Mouse (Mus musculus) kidney, embryonic 16.5 days (tissue): Measurements from ENCODE around the gene Dpm3. TPM values are rescaled to one million over a fixed set of nuclear protein-coding genes. Genes with fewer than 3 reads are reported as not detected.

ENCODE experiments used
- ATAC-seq: fragments of 200-750 bp; cut with Nextera tagmentation; 2 replicates; pipeline ENCODE4 v1.8.0; 2017; ENCODE audit warnings: moderate TSS enrichment; ENCODE audit not compliant: low FRiP score, low TSS enrichment
- H3K27ac ChIP-seq: fragments of 300-500 bp; sonication (generic); 2 replicates; pipeline ENCODE4 v1.5.1; 2014; ENCODE audit warnings: low read length
- H3K27me3 ChIP-seq: fragments of 300-500 bp; sonication (generic); 2 replicates; pipeline ENCODE4 v1.6.1; 2014; ENCODE audit warnings: low read length, control low read depth, mixed read lengths; ENCODE audit not compliant: insufficient read depth
- H3K36me3 ChIP-seq: fragments of 300-500 bp; sonication (generic); 2 replicates; pipeline ENCODE4 v1.6.1; 2014; ENCODE audit warnings: low read length, control low read depth, mixed read lengths; ENCODE audit not compliant: insufficient read depth
- H3K4me1 ChIP-seq: fragments of 300-500 bp; sonication (generic); 2 replicates; pipeline ENCODE4 v1.6.1; 2014; ENCODE audit warnings: low read length, control low read depth, mixed read lengths; ENCODE audit not compliant: insufficient read depth
- H3K4me2 ChIP-seq: fragments of 300-500 bp; sonication (generic); replicated peaks from 2 replicates; pipeline ENCODE4 v1.6.1; 2014; ENCODE audit warnings: low read depth, low read length
- H3K4me3 ChIP-seq: fragments of 300-500 bp; sonication (generic); 2 replicates; pipeline ENCODE4 v1.5.1; 2014; ENCODE audit warnings: mild to moderate bottlenecking, low read length
- H3K9ac ChIP-seq: fragments of 300-500 bp; sonication (generic); replicated peaks from 2 replicates; pipeline ENCODE4 v1.6.1; 2014; ENCODE audit warnings: low read length
- H3K9me3 ChIP-seq: fragments of 300-500 bp; sonication (generic); 2 replicates; pipeline ENCODE4 v1.6.1; 2016; ENCODE audit warnings: low read length, control low read depth
- WGBS: fragments of 180-500 bp; shearing (Covaris S2); extraction: QIAGEN DNeasy Blood & Tissue Kit; methylation state at CpG from one replicate; pipeline ENCODE4 v1.1.7; 2014; 5-methylcytosine and 5-hydroxymethylcytosine counted together
- polyA plus RNA-seq: library from polyadenylated mRNA; unstranded; fragments of >200 nt; fragmentation: Nextera tagmentation; extraction: Ambion mirVana; gene quantifications from 2 replicates; pipeline ENCODE4 v1.2.1, GENCODE M21; 2015

Dpm3 gene
- polyA plus RNA-seq, 1 experiment from 2014 or later = 146 TPM

DNA sequence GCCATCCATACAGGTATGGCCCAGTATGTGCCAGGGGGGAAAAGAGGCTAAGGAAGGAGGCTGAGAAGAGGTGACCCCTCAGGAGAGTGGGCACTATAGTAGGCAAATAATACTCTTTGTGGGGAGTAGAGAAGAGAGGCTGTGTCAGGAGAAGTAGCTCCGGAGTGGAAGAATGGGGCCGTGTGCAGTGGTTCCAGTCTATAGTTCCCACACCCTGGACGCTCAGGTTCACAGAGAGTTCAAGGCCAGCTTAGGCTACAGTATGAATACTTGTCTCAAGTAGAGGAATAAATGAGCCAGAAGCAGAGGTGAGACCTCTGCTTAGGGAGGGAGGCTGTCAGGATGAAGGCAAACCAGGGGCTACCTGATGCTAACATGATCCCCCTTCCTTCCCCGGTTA lies 29.9 kb upstream of the Dpm3 start:
- no peaks in the 10 kb centered on the region for H3K36me3 ChIP-seq
- peaks cover 3% of the 10 kb centered on the region; the same call in 1 of the 2 replicates for H3K27me3 ChIP-seq
- no peaks in the 10 kb centered on the region for H3K9me3 ChIP-seq
- H3K4me3 ChIP-seq = peak overlapping the region; percentile 53
- 42% methylated on average over 4 of the region's 4 CpGs for WGBS
- peak overlapping the region; percentile 81 for H3K4me2 ChIP-seq
- H3K27ac ChIP-seq = peak overlapping the region; percentile 84
- H3K4me1 ChIP-seq = peaks cover 54% of the 10 kb centered on the region
- no peak for ATAC-seq
- H3K9ac ChIP-seq = peak overlapping the region; percentile 55; the same call in 1 of the 2 replicates

DNA sequence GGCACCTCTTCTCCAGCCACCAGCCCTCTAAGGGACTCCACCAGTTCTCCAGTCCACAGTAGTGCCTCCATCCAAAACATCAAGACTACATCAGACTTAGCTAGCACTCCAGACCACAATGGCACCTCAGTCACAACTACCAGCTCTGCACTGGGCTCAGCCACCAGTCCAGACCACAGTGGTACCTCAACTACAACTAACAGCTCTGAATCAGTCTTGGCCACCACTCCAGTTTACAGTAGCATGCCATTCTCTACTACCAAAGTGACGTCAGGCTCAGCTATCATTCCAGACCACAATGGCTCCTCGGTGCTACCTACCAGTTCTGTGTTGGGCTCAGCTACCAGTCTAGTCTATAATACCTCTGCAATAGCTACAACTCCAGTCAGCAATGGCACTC lies 28.6 kb upstream of the Dpm3 start:
- Histone ChIP-seq H3K9me3 (no peaks in the 10 kb centered on the region), H3K27ac (no peak overlapping the region), H3K4me2 (0 out of 2 replicates have a peak overlapping the region, but pooled peaks have one; percentile 9), H3K4me3 (no peak overlapping the region), H3K9ac (no peak overlapping the region), H3K36me3 (no peaks in the 10 kb centered on the region), H3K27me3 (peaks cover 3% of the 10 kb centered on the region; the same call in 1 of the 2 replicates), H3K4me1 (peaks cover 54% of the 10 kb centered on the region)
- WGBS = 93% methylated on average over 2 of the region's 2 CpGs
- no peak for ATAC-seq

DNA sequence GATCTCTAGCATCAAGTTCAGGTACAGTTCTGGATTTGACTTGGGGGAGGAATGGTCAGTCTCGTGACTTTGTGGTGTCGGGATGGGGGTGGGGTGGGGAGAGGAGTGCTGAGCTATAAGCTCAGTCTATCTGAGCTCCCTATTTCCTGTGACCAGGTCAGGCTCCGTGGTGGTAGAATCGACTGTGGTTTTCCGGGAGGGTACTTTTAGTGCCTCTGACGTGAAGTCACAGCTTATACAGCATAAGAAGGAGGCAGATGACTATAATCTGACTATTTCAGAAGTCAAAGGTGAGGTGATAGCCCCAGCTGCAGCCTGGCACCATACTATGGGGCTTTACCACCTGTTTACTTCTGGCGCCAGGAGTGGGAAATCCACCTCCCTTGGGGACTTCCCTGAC lies 27.8 kb upstream of the Dpm3 start:
- no peak overlapping the region for H3K27ac ChIP-seq
- 56% methylated on average over 7 of the region's 7 CpGs for WGBS
- H3K4me3 ChIP-seq = peak overlapping the region; percentile 4; the same call in 1 of the 2 replicates
- peak overlapping the region; percentile 9; the same call in 1 of the 2 replicates for H3K4me2 ChIP-seq
- no peaks in the 10 kb centered on the region; the same call in 1 of the 2 replicates for H3K27me3 ChIP-seq
- ATAC-seq = no peak
- H3K4me1 ChIP-seq = peaks cover 46% of the 10 kb centered on the region
- H3K9me3 ChIP-seq = no peaks in the 10 kb centered on the region
- H3K9ac ChIP-seq = no peak overlapping the region
- no peaks in the 10 kb centered on the region for H3K36me3 ChIP-seq

GRCm38 (mm10) chr3:89231772-89232275 lies 27.3 kb upstream of the Dpm3 start:
- Histone ChIP-seq H3K9ac (no peak overlapping the region), H3K4me1 (peaks cover 41% of the 10 kb centered on the region), H3K4me2 (peak overlapping the region; percentile 27; the same call in 1 of the 2 replicates), H3K27me3 (no peaks in the 10 kb centered on the region; the same call in 1 of the 2 replicates), H3K9me3 (no peaks in the 10 kb centered on the region), H3K4me3 (peak overlapping the region; percentile 4; the same call in 1 of the 2 replicates), H3K36me3 (no peaks in the 10 kb centered on the region), H3K27ac (no peak overlapping the region; the same call in 1 of the 2 replicates)
- ATAC-seq = no peak
- 76% methylated on average over 16 of the region's 16 CpGs for WGBS

GRCm38 (mm10) chr3:89232614-89233013 lies 26.5 kb upstream of the Dpm3 start:
- Histone ChIP-seq H3K4me3 (no peak overlapping the region), H3K9ac (0 out of 2 replicates have a peak overlapping the region, but pooled peaks have one; percentile 31), H3K27ac (peak overlapping the region; percentile 83), H3K4me2 (no peak overlapping the region), H3K9me3 (no peaks in the 10 kb centered on the region), H3K36me3 (0 out of 2 replicates have a peak, but pooled peaks cover 3% of the 10 kb centered on the region), H3K4me1 (peaks cover 34% of the 10 kb centered on the region), H3K27me3 (no peaks in the 10 kb centered on the region; the same call in 1 of the 2 replicates)
- no peak for ATAC-seq
- WGBS = 58% methylated on average over 6 of the region's 6 CpGs

GRCm38 (mm10) chr3:89233562-89234110 lies 25.5 kb upstream of the Dpm3 start:
- Histone ChIP-seq H3K9me3 (no peaks in the 10 kb centered on the region), H3K4me3 (no peak overlapping the region), H3K9ac (no peak overlapping the region), H3K36me3 (0 out of 2 replicates have a peak, but pooled peaks cover 3% of the 10 kb centered on the region), H3K4me2 (no peak overlapping the region), H3K27me3 (no peaks in the 10 kb centered on the region; the same call in 1 of the 2 replicates), H3K27ac (peak overlapping the region; percentile 83), H3K4me1 (peaks cover 36% of the 10 kb centered on the region)
- 67% methylated on average over 14 of the region's 14 CpGs for WGBS
- peak; percentile 28 for ATAC-seq

DNA sequence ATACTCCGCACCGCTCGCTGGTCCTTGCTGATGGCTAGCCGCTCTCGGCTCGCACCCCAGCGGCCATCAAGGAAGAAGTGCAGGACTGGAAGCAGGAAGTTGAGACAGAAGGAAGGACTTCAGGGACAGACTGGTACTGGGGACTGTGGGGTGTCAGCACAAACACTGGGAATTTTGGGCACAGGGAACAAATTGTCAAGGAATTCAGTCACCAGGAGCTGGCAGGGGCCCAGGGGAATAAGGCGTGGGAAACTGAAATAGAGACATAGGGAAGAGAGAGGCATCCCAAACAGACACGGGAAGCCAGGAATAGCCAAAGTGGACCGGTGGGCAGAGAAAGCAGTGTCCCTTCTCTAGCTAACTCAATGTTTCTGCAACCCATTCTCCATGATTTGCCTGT lies 22.6 kb upstream of the Dpm3 start:
- H3K9me3 ChIP-seq = no peaks in the 10 kb centered on the region
- no peak overlapping the region for H3K27ac ChIP-seq
- 0 out of 2 replicates have a peak, but pooled peaks cover 3% of the 10 kb centered on the region for H3K36me3 ChIP-seq
- H3K4me3 ChIP-seq = no peak overlapping the region
- no peak overlapping the region for H3K9ac ChIP-seq
- no peak overlapping the region for H3K4me2 ChIP-seq
- 80% methylated on average over 10 of the region's 10 CpGs for WGBS
- H3K27me3 ChIP-seq = no peaks in the 10 kb centered on the region
- peaks cover 22% of the 10 kb centered on the region for H3K4me1 ChIP-seq
- no peak for ATAC-seq

- Histone ChIP-seq H3K4me2 (no peak overlapping the region), H3K4me1 (peaks cover 19% of the 10 kb centered on the region), H3K27ac (no peak overlapping the region), H3K9ac (no peak overlapping the region), H3K36me3 (0 out of 2 replicates have a peak, but pooled peaks cover 3% of the 10 kb centered on the region), H3K4me3 (no peak overlapping the region), H3K27me3 (no peaks in the 10 kb centered on the region), H3K9me3 (no peaks in the 10 kb centered on the region)
- ATAC-seq = no peak
- WGBS = 93% methylated on average over 21 of the region's 21 CpGs
Measured at GRCm38 (mm10) chr3:89237682-89238081, 21.5 kb upstream of the Dpm3 start.

DNA sequence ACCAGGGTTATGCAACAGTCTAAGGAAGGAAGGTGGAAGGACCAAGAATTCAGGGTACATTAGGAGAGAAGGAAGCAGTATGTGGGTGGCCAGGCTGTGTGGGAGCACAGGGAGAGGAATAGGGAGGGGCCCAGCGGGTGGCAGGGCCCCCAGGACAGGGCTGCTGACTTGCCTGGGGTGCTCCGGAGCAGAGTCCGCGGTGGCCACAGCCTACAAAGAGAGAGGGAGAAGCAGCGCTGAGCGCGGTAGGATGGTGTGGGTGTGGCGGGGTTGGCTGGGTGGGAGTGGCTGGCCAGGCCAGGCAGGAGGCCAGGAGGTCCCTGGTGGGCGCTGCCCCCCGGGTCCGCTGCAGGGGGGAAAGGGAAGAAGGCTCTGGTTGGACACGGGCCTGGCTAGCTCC lies 20.7 kb upstream of the Dpm3 start:
- Histone ChIP-seq H3K4me3 (no peak overlapping the region), H3K9ac (no peak overlapping the region), H3K27ac (no peak overlapping the region), H3K9me3 (no peaks in the 10 kb centered on the region), H3K4me1 (peaks cover 20% of the 10 kb centered on the region), H3K4me2 (no peak overlapping the region), H3K36me3 (0 out of 2 replicates have a peak, but pooled peaks cover 3% of the 10 kb centered on the region), H3K27me3 (no peaks in the 10 kb centered on the region)
- 0 out of 2 replicates have a peak, but pooled peaks have one; percentile 16 for ATAC-seq
- WGBS = 54% methylated on average over 11 of the region's 12 CpGs

DNA sequence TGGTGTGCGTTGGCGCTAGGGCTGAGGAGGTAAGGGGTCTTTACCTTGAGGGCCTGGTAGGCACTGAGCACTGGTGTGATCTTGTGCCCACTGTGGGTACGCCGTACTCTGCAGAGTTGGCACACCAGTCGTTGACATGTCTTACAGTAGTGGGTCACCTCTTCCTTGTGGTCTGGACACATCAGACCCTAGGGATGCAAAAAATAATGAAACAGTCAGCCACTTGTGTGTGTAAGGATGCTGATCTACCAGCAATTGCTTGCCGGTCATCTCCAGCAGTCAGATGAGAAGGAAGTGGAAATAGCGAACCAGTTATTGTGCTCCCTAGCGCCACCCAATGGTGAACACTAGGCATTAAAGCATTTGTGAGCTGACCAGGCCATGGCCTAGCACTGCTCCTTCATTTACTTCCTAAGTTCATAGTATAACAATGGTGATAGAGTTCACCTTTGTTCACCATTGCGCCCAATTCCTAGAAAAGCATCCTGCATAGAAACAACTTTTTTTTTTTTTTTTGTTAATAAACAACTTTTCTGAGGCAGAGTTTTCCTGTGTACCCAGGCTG lies 16.7 kb upstream of the Dpm3 start:
- 72% methylated on average over 9 of the region's 9 CpGs for WGBS
- Histone ChIP-seq H3K27me3 (peaks cover 7% of the 10 kb centered on the region; the same call in 1 of the 2 replicates), H3K4me2 (no peak overlapping the region), H3K4me3 (no peak overlapping the region), H3K27ac (no peak overlapping the region), H3K9ac (no peak overlapping the region), H3K4me1 (peaks cover 48% of the 10 kb centered on the region), H3K9me3 (no peaks in the 10 kb centered on the region), H3K36me3 (0 out of 2 replicates have a peak, but pooled peaks cover 3% of the 10 kb centered on the region)
- ATAC-seq = no peak
